Mouse (Mus musculus) erythroblast, embryonic 14.5 days (primary cell): ENCODE results near the gene Oas1e.

ENCODE experiments used
- GATA1 ChIP-seq: IDR thresholded peaks from 2 replicates; pipeline ENCODE4 v1.6.1; 2012; ENCODE audit warnings: low read length, inconsistent platforms, mixed read lengths
- TAL1 ChIP-seq: IDR thresholded peaks from 3 replicates; pipeline ENCODE4 v1.6.1; 2012; ENCODE audit warnings: low read length, inconsistent platforms, mixed read lengths

DNA sequence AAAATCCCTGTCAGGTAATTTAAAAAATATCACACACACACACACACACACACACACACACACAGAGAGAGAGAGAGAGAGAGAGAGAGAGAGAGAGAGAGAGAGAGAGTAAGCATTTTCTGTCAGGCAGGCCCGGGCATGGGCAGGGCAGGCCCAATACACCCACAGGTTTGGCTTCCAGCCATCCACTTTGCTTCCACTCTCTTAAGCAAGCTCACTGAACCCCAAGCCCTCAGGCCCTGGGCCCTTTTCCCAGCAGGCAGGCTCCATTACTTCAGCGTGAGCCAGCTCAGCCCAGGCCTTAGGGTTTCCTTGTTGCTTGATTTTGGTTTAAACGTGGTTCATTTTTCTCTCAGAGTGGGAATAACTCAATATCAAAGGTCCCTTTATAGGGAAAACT lies 49.4 kb upstream of the Oas1e start:
- TF ChIP-seq TAL1 (no peak), GATA1 (no peak)
